Mouse (Mus musculus): ENCODE data around the gene Syngr2.

- no peak for TF ChIP-seq CTCF (IDR thresholded peaks at IDR 0.05; ENCODE audit: low read depth, low read length)
- TF ChIP-seq POLR2AphosphoS5 (IDR thresholded peaks at IDR 0.05; ENCODE audit: insufficient replicate concordance, low read depth, low read length): no peak
- TF ChIP-seq GATA1 (IDR thresholded peaks at IDR 0.05; ENCODE audit: borderline replicate concordance, low read length): no peak
These were observed 27.3 kb upstream of the Syngr2 start, which contains the start of the genes Tmc8 and Tmc6 for GRCm38 (mm10) chr11:117781993-117782704.
